Mouse (Mus musculus): Measurements from ENCODE around the gene Ube4a. TPM values are rescaled to one million over a fixed set of nuclear protein-coding genes. Genes with fewer than 3 reads are reported as not detected.
A peak's percentile ranks its signal among the peaks of the same experiment; 100 is the strongest.

Gene Ube4a
- total and polyA plus RNA-seq, 2 experiments from 2014 or later = 9.9 to 10.7 TPM

DNA sequence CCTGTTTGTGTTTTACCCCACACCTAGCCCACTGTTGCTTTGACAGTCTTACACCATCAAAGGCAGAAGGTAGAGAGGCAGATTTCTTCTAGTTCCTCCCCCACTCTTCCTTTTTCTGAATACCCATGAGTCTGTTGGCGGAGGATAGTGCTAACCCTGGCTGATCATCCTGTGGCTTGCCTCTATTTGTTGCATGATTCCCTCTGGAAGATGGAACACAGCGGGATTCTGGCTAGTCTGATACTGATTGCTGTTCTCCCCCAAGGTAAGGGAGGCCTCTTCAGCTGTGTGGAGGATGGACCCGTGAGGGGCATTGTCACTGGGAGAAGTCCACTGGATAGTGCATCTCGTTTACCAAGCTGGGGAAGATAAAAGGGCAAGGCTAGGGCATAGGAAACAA, 16.3 kb upstream of the Ube4a start, which contains the start of gene Cd3d:
TSS of gene Cd3d (plus strand) at position 111 of the 400 bp plus-strand sequence.
- WGBS = 70% methylated on average over 4 of the region's 4 CpGs

DNA sequence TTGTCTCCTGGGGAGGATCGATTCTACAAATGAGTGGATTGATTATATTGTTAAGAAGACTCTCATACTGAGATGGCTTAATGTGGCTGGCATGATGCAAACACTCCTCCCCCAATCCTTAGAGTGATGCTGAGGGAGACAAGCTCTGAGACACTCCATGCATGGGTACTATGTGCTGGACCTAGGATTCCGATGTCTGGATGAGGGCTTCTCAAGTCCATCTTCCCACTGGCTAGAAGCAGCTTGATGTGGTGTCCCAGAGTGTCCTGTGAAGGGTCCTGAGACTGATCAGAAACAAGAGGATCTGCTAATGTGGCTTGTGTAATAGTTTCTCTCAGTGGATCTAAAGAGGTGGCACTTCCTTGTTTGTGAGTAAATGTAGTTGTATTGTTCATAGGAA, 15.7 kb upstream of the Ube4a start:
- Histone ChIP-seq H3K4me2 (ENCODE audit: low read depth, low read length) (no peak overlapping the region; the same call in 1 of the 2 replicates), H3K4me1 (ENCODE audit: control insufficient read depth, insufficient read depth) (no peaks in the 10 kb centered on the region), H3K4me3 (ENCODE audit: low read depth, low read length) (no peak overlapping the region), H3K9ac (replicated peaks; ENCODE audit: low read depth, low read length) (no peak overlapping the region), H3K9me3 (replicated peaks; ENCODE audit: control insufficient read depth, low read length) (no peaks in the 10 kb centered on the region), H3K36me3 (replicated peaks; ENCODE audit: control insufficient read depth, insufficient read depth, low read length) (no peaks in the 10 kb centered on the region), H3K27me3 (ENCODE audit: control insufficient read depth, insufficient read depth, low read length) (no peaks in the 10 kb centered on the region), H3K27ac (ENCODE audit: low read depth) (peak overlapping the region; percentile 57; the same call in 1 of the 2 replicates)
- WGBS = 80% methylated on average over 2 of the region's 2 CpGs
- no peak for DNase-seq (ENCODE audit: low spot score)
- ATAC-seq (ENCODE audit: insufficient read depth, low read depth) = no peak
- no peak for TF ChIP-seq EP300 (IDR thresholded peaks at IDR 0.05; ENCODE audit: low read depth)
- TF ChIP-seq CTCF (IDR thresholded peaks at IDR 0.05; ENCODE audit: low read depth) = no peak

More for the DNA sequence above, 16.3 kb upstream of the Ube4a start, which contains the start of gene Cd3d:
- Histone ChIP-seq H3K9ac (replicated peaks; ENCODE audit: low read depth, low read length) (no peak within 1 kb of the TSS; the same call in 1 of the 2 replicates), H3K4me3 (ENCODE audit: low read depth, low read length) (peak within 1 kb of the TSS; percentile 28; the same call in 1 of the 2 replicates), H3K4me2 (ENCODE audit: low read depth, low read length) (peak within 1 kb of the TSS; percentile 30; the same call in 1 of the 2 replicates), H3K27me3 (ENCODE audit: control insufficient read depth, insufficient read depth, low read length) (no peaks in the 10 kb centered on the region), H3K36me3 (replicated peaks; ENCODE audit: control insufficient read depth, insufficient read depth, low read length) (no peaks in the 10 kb centered on the region), H3K9me3 (replicated peaks; ENCODE audit: control insufficient read depth, low read length) (no peaks in the 10 kb centered on the region), H3K4me1 (ENCODE audit: control insufficient read depth, insufficient read depth) (no peaks in the 10 kb centered on the region), H3K27ac (ENCODE audit: low read depth) (peak within 1 kb of the TSS; percentile 57; the same call in 1 of the 2 replicates)
- TF ChIP-seq CTCF (IDR thresholded peaks at IDR 0.05; ENCODE audit: low read depth) = no peak
- TF ChIP-seq EP300 (IDR thresholded peaks at IDR 0.05; ENCODE audit: low read depth) = no peak
- no peak for DNase-seq (ENCODE audit: low spot score)
- ATAC-seq (ENCODE audit: insufficient read depth, low read depth) = no peak

DNA sequence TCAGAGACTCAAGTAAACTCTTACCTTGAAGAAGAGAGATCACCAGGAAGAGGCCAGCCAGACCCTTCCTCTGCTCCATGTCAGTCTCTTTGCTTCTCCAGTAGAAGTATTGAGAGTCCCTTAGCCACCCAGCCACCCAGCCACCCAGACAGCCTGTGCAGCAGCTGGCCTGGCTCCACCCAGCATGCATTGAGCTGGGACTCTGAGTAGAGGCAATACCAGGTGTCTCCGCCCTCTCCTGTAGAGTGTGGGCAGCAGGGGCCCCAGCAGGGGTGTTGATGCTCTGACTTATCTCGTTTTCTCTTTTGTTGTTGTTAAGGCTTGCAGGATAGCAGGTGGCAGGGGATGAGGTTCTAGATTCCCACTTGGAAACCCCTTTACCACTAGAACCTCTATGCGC, 14.8 kb upstream of the Ube4a start, which contains the start of gene Cd3g:
TSS of gene Cd3g (minus strand) at position 190 of the 400 bp plus-strand sequence.
- no peaks in the 10 kb centered on the region for H3K9me3 ChIP-seq (replicated peaks; ENCODE audit: control insufficient read depth, low read length)
- no peak for DNase-seq (ENCODE audit: low spot score)
- 61% methylated on average over 3 of the region's 3 CpGs for WGBS
- H3K36me3 ChIP-seq (replicated peaks; ENCODE audit: control insufficient read depth, insufficient read depth, low read length) = no peaks in the 10 kb centered on the region
- no peaks in the 10 kb centered on the region for H3K27me3 ChIP-seq (ENCODE audit: control insufficient read depth, insufficient read depth, low read length)
- TF ChIP-seq EP300 (IDR thresholded peaks at IDR 0.05; ENCODE audit: low read depth) (no peak), CTCF (IDR thresholded peaks at IDR 0.05; ENCODE audit: low read depth) (no peak)
- H3K4me1 ChIP-seq (ENCODE audit: control insufficient read depth, insufficient read depth) = no peaks in the 10 kb centered on the region
- peak within 1 kb of the TSS; percentile 57; the same call in 1 of the 2 replicates for H3K27ac ChIP-seq (ENCODE audit: low read depth)
- H3K4me2 ChIP-seq (ENCODE audit: low read depth, low read length) = no peak within 1 kb of the TSS; the same call in 1 of the 2 replicates
- no peak for ATAC-seq (ENCODE audit: insufficient read depth, low read depth)
- no peak within 1 kb of the TSS for H3K9ac ChIP-seq (replicated peaks; ENCODE audit: low read depth, low read length)
- H3K4me3 ChIP-seq (ENCODE audit: low read depth, low read length) = peak within 1 kb of the TSS; percentile 12; the same call in 1 of the 2 replicates

DNA sequence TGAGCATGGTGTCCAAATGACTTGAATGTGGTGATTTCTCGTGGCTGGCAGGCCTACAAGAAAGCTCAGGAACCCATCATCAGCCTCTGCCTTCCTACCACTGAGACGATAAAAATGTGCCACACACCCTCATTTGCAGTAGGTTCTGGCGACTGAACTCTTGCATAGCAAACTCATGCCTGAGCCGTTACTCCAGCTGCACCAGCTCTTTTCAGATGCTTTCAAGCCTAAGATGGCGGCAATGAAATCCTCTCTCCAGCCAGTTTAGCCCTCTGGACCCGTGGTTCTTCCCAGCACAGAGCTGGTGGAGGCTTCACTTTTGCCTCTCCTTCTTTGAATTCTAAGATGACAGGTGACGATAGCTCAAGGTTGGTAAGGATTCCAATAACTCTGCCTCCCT, 14.4 kb upstream of the Ube4a start:
- TF ChIP-seq CTCF (IDR thresholded peaks at IDR 0.05; ENCODE audit: low read depth) (no peak), EP300 (IDR thresholded peaks at IDR 0.05; ENCODE audit: low read depth) (no peak)
- H3K27me3 ChIP-seq (ENCODE audit: control insufficient read depth, insufficient read depth, low read length) = no peaks in the 10 kb centered on the region
- 67% methylated on average over 7 of the region's 7 CpGs for WGBS

DNA sequence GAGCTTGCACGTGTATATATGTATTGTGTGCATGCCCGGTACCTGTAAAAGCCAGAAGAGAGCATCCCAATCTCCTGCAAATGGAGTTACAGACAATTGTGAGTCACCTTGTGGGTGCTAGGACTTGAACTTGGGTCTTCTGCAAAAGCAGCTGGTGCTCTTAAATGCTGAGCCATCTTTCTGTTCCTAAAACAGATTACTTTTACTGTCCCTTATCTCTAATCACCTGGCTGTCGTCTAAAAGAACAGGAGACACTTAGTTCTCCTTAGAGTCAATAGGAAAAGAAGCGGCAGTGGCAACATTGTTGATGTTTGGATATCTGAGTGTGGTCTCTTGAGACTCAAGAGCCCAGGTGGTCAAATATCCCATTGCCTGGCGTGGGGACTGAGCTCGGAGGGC, 12.4 kb upstream of the Ube4a start:
- ATAC-seq (ENCODE audit: insufficient read depth, low read depth) (no peak), DNase-seq (ENCODE audit: low spot score) (no peak)
- WGBS = 47% methylated on average over 6 of the region's 6 CpGs
- peaks cover 9% of the 10 kb centered on the region; the same call in 1 of the 2 replicates for H3K27me3 ChIP-seq (ENCODE audit: control insufficient read depth, insufficient read depth, low read length)
- H3K4me1 ChIP-seq (ENCODE audit: control insufficient read depth, insufficient read depth) = no peaks in the 10 kb centered on the region
- H3K9me3 ChIP-seq (replicated peaks; ENCODE audit: control insufficient read depth, low read length) = no peaks in the 10 kb centered on the region
- H3K36me3 ChIP-seq (replicated peaks; ENCODE audit: control insufficient read depth, insufficient read depth, low read length) = no peaks in the 10 kb centered on the region
- no peak overlapping the region; the same call in 1 of the 2 replicates for H3K4me3 ChIP-seq (ENCODE audit: low read depth, low read length)
- H3K9ac ChIP-seq (replicated peaks; ENCODE audit: low read depth, low read length) = no peak overlapping the region
- TF ChIP-seq EP300 (IDR thresholded peaks at IDR 0.05; ENCODE audit: low read depth) (no peak), CTCF (IDR thresholded peaks at IDR 0.05; ENCODE audit: low read depth) (no peak)
- H3K27ac ChIP-seq (ENCODE audit: low read depth) = no peak overlapping the region
- H3K4me2 ChIP-seq (ENCODE audit: low read depth, low read length) = peak overlapping the region; percentile 24; the same call in 1 of the 2 replicates

More for the DNA sequence above, 14.4 kb upstream of the Ube4a start:
- Histone ChIP-seq H3K4me1 (ENCODE audit: control insufficient read depth, insufficient read depth) (no peaks in the 10 kb centered on the region), H3K4me3 (ENCODE audit: low read depth, low read length) (peak overlapping the region; percentile 12; the same call in 1 of the 2 replicates), H3K4me2 (ENCODE audit: low read depth, low read length) (no peak overlapping the region; the same call in 1 of the 2 replicates), H3K9me3 (replicated peaks; ENCODE audit: control insufficient read depth, low read length) (no peaks in the 10 kb centered on the region), H3K36me3 (replicated peaks; ENCODE audit: control insufficient read depth, insufficient read depth, low read length) (no peaks in the 10 kb centered on the region), H3K27ac (ENCODE audit: low read depth) (no peak overlapping the region), H3K9ac (replicated peaks; ENCODE audit: low read depth, low read length) (no peak overlapping the region)
- no peak for ATAC-seq (ENCODE audit: insufficient read depth, low read depth)
- DNase-seq (ENCODE audit: low spot score) = no peak

Data from heart, postnatal 0 days (tissue).